Mouse (Mus musculus) layer of hippocampus, postnatal 10 days (tissue): ENCODE results near the gene Aebp1. TPM values are rescaled to one million over a fixed set of nuclear protein-coding genes. Genes with fewer than 3 reads are reported as not detected.

ENCODE experiments used
- DNase-seq, 2 experiments: peaks; one replicate each; pipeline ENCODE4 v3.0.0; 2021; ENCODE audit warnings: low spot score in 2 of 2
- long read RNA-seq: library from polyadenylated mRNA; stranded (forward); transcript quantifications from one replicate; pipeline ENCODE4 v2.0.0, GENCODE M21; 2023
- total RNA-seq, 2 experiments: library from RNA; stranded (reverse); gene quantifications; 2 replicates each; pipeline ENCODE4 v1.2.3; 2021

Aebp1 gene
- 10 to 100 TPM; 13.0 to 16.0 TPM for total RNA-seq
- long read RNA-seq, partial matches to known transcripts = 0 of 2 reads
- long read RNA-seq, other reads (novel, unspliced or antisense) = 1 of 2 reads

- DNase-seq = peak; percentile 32 to 46
These were observed at the start of gene Aebp1 for GRCm38 (mm10) chr11:5861678-5862393. Gene Aebp1 (plus strand): TSS chr11:5861947.

DNA sequence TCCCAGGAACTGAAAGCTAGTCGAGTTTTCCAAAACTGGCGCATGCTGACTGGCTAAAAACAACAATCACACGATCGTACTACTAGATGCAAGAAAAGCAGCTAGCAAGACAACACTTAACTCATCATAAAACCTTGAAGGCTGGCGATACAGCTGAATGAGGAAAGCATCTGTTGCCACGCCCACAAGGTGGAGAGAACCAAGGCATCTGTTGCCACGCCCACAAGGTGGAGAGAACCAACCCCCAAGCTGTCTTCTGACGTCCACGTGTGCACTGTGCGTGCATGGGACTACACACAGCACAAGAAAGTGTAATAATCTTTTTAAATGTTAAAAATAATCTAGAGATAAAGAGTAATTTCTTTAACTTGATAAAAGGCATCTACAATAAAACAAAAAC, 48.4 kb upstream of the Aebp1 start:
- DNase-seq = no peak

DNA sequence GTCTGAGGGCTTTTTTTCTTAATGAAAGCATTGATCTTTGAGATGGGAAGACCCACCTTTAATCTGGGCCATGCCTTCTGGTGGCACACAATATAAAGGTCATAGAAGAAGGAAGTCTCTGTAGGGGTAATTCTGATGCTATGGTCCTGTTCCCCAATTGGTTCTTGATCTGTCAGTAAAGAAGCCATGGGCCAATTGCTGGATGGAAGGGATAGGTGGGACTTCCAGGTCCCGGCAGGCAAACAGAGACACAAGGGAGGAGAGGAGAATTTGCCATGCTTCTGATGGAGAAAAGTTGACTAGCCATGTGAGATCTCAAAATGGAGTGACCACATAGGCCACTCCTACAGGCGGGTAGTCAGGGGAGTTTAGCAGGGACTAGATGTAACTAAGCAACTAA, 42.5 kb upstream of the Aebp1 start:
- no peak for DNase-seq

DNA sequence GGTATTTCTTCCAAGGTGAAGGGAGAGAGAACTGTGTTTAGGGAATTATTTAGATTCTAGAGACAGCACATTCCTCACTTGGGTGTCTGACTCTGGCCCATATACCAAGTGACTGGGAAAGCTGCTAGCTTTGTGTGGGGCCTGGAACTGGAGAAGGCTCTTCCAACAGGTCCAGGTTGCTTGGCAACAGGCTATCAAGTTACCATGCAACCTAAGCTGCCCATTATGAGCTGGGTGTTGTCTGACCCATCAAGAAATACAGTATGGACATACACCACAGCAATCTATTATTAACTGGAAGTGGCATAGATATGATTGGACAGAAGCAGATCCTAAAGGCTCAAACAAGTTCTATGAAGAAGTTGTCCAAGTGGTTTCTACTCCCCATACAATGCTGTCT, 36.3 kb upstream of the Aebp1 start:
- DNase-seq = no peak

DNA sequence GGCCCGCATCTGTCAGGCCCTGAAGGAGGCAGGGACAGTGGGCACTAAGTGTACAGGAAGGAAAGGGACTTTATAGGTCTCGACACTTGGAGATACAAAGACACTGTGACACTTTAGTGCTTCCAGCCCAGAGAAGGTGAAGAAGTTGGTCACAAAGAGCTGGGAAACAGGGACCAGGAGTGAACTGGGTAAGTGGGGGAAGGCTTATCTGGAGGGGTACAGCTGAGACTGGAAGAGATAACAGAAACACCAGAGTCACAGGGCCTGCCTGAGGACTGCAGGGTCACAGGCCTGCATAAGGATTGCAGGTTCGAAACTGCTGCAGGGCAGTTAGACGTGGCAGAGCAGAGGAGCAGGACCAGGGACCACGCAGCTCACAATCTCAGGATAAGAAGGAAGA, 33.8 kb upstream of the Aebp1 start:
- no peak for DNase-seq

- no peak for DNase-seq
These were observed 33.1 kb upstream of the Aebp1 start for GRCm38 (mm10) chr11:5828509-5829191.

GRCm38 (mm10) chr11:5829327-5829726, 32.4 kb upstream of the Aebp1 start:
- no peak for DNase-seq

DNA sequence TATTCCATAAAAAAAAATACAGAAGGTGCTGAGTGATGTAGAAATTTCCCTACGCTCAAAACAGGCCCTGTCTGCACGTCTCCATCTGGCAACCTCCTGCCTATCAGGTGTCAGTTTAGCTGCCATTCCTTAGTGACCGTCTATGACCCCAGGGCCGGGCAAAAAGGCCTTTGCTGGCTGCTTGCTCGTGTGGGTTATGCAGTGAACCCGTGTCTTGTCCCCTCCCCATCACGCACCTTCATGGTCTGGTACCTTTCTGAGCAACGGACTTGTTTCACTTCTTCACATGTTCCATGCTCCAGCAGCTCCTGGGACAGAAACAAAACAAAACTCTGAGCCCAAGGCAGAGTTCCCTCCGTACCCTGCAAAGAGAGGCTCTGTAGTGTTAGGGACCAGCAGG, 27.2 kb upstream of the Aebp1 start:
- no peak for DNase-seq

DNA sequence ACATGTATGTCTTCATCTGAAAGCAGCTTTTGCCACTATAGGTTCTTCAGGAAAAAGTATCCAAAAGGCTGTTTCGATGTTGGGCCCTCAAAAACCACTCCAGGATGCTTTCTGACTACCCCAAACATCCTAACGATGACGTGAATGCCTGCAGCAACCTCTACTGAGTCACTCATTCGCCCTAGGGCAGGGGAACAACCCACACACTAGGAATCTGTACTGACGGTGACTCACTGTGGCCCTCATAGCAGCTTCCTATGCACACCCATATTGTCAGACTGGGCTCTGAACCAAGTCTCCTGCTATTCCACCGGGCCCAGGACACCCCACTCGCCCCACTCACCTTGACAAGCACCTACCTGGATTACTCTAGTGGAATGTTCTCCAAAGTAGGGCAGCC, 26.7 kb upstream of the Aebp1 start:
- DNase-seq = no peak

GRCm38 (mm10) chr11:5836126-5836525, 25.6 kb upstream of the Aebp1 start:
- DNase-seq = no peak

DNA sequence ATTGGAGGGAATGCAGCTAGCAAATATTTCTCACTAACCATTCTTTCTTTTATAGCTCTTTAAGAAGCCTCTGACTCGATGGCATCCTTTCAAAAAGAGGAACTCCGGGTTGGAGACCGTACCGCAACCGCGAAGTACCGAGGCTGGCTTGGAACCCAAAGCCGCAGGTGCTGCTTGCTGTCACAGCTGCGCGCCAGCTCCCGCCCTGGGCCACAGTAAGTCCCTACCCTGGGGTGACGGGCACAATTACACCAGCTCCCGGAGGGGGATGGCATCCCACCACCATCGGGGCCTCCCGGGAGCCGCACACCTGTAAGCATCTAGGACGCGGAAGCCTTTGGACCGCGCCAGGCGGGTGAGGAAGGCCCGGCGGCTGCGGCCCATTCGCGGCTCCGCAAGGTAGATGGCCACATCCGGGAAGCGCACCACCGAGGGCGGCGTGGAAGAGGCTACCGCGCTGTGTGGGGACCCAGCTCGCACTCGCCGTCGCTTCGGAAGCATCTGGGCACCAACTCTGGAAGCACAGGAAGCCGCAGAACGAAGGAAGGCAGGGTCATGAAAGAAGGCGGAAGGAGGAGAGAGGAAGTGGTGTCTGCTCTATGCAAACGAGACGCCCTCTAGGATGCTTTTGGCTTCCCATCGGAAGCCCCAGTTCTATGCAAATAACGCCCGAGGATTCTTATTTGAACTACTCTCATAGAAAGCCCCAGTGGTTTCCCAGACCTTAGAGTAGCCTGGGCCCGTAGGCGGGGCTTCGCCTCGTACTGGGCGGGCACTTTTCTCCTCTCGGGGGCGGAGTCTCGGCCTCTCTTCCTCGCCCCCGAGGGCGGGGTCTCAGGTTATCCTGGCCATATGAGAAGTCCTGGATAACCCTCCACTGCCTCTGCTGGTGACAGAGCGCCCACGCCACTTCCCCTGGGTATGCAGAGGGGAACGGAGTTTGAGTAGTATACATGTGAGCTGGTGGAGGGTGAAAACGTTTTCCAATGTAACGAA, 24.2 kb upstream of the Aebp1 start, which contains the start of gene Polm:
TSS of gene Polm (minus strand) at position 766 of the 996 bp plus-strand sequence.
- peak; percentile 82 to 89 for DNase-seq

DNA sequence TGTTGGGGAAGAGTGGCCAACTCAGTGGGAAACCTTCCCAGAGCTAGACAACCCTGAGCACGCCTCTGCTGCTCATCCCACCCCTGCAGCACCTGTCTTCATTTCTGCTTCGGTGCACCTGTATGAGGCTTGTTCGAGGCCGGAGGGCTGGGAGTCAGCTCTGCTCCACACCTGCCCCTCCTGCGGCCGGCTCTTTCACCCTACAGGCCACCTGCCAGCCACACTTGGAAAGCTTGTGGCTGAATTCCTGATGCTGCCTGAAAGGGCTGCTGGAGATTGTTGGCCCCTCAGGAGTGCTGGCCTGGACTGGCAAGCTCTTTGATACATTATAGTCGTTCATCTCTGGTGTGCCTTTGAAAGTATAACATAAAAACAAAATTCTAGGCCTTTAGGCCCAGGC, 21.4 kb upstream of the Aebp1 start:
- DNase-seq = no peak

DNA sequence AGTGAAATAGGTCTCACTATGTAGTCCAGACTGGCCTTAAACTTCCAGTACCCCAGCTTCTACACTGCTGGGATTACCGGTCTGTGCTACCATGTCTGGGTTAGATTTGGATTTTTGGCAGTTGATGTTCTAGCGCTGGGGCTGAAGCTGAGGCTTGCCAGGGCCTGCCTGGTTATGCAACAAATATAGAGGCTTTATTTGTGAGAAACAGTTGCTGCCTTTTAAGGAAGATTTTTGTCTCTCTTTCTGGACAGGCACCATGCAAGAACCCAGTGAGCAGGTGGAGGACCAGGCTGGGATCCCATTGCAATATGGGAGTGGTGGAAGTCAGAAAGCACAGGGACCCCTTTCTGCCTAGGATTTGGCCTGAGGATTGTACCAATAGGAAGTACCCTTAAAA, 20.0 kb upstream of the Aebp1 start:
- DNase-seq = no peak

DNA sequence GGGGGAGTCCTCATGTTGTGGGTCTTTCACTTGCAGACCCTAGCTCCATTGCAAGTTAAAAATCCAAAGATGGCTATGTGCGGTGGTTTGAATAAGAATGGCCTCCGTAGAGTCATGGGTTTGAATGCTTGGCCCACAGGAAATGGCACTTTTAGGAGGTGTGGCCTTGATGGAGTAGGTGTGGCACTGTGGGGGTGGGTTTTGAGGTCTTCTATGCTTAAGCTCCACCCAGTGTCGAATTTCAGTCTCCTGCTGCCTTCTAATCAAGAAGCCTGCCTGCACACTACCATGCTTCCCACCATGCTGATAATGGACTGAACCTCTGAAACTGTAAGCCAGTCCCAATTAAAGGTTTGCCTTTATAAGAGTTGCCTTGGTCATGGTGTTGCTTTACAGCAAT, 18.6 kb upstream of the Aebp1 start:
- DNase-seq = no peak

DNA sequence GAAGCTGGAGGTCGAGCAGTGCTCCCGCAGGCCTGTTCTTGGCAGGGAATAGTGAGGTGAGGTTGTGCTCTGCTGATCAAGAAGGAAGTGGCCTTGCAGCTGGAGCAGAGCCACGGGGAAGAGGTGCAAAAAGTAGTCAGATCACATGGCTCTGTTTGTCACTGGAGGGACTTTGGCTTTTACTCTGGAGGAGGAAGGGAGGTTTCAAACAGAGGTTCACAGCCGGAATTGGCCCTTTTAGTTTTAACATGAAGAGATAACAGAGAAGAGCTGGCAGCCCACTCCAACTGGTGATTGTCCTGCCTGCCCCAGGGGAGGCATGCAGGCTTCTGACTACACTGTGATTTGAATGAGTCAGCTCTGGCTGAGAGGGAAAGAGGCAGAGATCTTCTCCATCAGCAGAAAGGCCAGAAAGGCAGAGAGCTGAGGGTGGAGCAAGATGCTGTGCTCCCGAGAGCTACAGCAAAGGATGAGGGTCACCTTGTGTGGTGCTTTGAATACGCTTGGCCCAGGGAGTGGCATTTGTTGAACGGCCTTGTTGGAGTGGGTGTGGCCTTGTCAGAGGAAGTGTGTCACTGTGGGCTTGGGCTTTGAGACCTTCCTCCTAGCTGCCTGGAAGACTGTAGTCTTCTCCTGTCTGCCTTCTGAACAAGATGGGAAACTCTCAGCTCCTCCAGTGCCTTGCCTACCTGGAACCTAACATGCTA, 15.0 kb upstream of the Aebp1 start:
- DNase-seq = no peak

- DNase-seq = peak; percentile 59 to 62
These were observed 13.0 kb upstream of the Aebp1 start for GRCm38 (mm10) chr11:5848741-5849140.

DNA sequence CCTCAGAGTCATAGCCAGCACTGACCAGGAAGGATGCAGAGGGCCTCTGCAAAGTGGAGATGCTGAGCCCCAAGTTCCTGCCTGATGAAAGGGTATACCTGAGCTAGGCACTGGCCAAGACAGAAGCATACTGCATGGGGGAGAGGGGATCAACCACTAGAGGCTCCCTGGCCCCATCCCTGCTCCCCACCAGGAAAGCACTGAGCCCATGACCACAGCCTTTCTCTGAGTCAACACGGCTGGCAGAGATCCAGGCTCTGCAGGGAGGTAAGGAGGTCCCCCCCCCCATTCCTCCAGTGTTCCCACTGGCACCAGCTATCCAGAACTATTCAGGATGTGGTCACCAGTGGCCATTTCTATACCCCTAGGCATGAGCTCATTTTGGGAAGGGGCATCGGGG, 12.4 kb upstream of the Aebp1 start:
- DNase-seq = no peak

GRCm38 (mm10) chr11:5850452-5850851, 11.3 kb upstream of the Aebp1 start:
- no peak for DNase-seq

DNA sequence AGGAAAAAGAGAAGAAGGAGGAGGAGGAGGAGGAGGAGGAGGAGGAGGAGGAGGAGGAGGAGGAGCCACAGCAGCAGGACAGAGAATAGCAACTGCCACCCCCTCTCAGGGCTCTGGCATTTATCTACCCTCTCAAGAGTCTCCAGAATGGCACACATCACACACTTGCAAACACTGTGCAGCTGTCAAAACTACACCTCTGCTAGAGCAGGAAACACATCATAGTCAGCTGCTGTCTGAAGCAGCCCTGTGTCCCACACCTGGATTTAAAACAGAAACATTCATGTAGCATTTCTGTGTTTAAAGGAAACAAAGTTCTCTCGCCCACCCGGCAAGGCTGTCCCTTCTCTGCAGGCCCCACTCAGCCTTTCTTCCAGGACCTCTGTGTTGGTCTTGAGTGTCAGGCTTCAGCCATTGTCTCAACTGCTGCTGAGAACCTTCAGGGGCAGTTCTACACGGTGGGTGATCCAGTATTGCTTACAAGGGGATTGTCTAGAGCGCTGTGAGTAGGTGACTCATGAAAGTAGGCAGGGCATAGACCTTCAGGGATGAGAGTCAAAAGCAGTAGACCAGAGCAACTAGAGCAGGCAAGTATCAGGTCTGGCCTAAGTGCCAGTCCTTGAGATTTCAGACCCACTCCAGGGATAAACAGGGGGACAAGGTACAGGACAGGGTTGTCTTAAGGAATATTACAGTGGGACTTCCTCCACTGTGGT, 10.6 kb upstream of the Aebp1 start:
- DNase-seq = no peak

- DNase-seq = no peak
These were observed 9.4 kb upstream of the Aebp1 start for GRCm38 (mm10) chr11:5852314-5852713.
